Mouse (Mus musculus) C2C12 (cell line): ENCODE results near the gene Npr3. TPM values are rescaled to one million over a fixed set of nuclear protein-coding genes. Genes with fewer than 3 reads are reported as not detected.

ENCODE experiments used
- H3K27me3 ChIP-seq: one replicate; pipeline ENCODE4 v1.6.1; 2011; ENCODE audit not compliant: control insufficient read depth, insufficient read depth, insufficient read length
- H3K36me3 ChIP-seq: one replicate; pipeline ENCODE4 v1.6.1; 2011; ENCODE audit not compliant: control insufficient read depth, insufficient read depth
- H3K4me3 ChIP-seq: one replicate; pipeline ENCODE4 v1.5.1; 2011; ENCODE audit warnings: mild to moderate bottlenecking, control low read depth; ENCODE audit not compliant: poor library complexity, insufficient read depth, severe bottlenecking
- H3K79me2 ChIP-seq: one replicate; pipeline ENCODE4 v1.6.1; 2011; ENCODE audit not compliant: control insufficient read depth, insufficient read depth
- H3K79me3 ChIP-seq: one replicate; pipeline ENCODE4 v1.6.1; 2011; ENCODE audit warnings: low read depth, control low read depth
- H3ac ChIP-seq: one replicate; pipeline ENCODE3; 2011; ENCODE audit warnings: low read depth; ENCODE audit not compliant: control insufficient read depth, insufficient read length
- CEBPB ChIP-seq: IDR thresholded peaks from one replicate; pipeline ENCODE4 v1.6.1; 2011; ENCODE audit warnings: low read depth, mild to moderate bottlenecking, control low read depth, moderate library complexity
- CTCF ChIP-seq: IDR thresholded peaks from one replicate; pipeline ENCODE4 v1.5.1; 2011; ENCODE audit not compliant: control insufficient read depth, insufficient read depth, insufficient read length
- FOSL1 ChIP-seq: IDR thresholded peaks from one replicate; pipeline ENCODE4 v1.8.0; 2011; ENCODE audit warnings: mild to moderate bottlenecking, low read length; ENCODE audit not compliant: poor library complexity, insufficient read depth, severe bottlenecking
- MAX ChIP-seq: IDR thresholded peaks from one replicate; pipeline ENCODE4 v1.6.1; 2011; ENCODE audit warnings: mild to moderate bottlenecking, control low read depth
- MYOD1 ChIP-seq: IDR thresholded peaks from one replicate; pipeline ENCODE4 v1.6.1; 2011; ENCODE audit warnings: low read depth; ENCODE audit not compliant: control insufficient read depth, insufficient read length
- MYOG ChIP-seq: IDR thresholded peaks from one replicate; pipeline ENCODE4 v1.6.1; 2011; ENCODE audit not compliant: control insufficient read depth, insufficient read length; ENCODE audit errors: extremely low read depth
- USF1 ChIP-seq: IDR thresholded peaks from one replicate; pipeline ENCODE4 v1.6.1; 2011; ENCODE audit warnings: low read depth, mild to moderate bottlenecking, control low read depth, moderate library complexity
- long read RNA-seq, 2 experiments: library from polyadenylated mRNA; unstranded; transcript quantifications; one replicate each; pipeline ENCODE4 v2.0.0; 2019 to 2020
- polyA plus RNA-seq: library from polyadenylated mRNA; unstranded; fragments of >200 nt; fragmentation: generic; extraction: Trizol; gene quantifications from one replicate; pipeline ENCODE4 v1.2.1, GENCODE M21; 2012; ENCODE audit warnings: missing spikeins

The Npr3 gene
- polyA plus RNA-seq, result 1.4 TPM
- long read RNA-seq, experiment 1, partial matches to known transcripts, result 1 of 1 reads
- long read RNA-seq, experiment 1, other reads (novel, unspliced or antisense), result 0 of 1 reads
- long read RNA-seq, experiment 2, full-length matches to known transcripts, result 3 of 11 reads
- long read RNA-seq, experiment 2, partial matches to known transcripts, result 4 of 11 reads
- long read RNA-seq, experiment 2, other reads (novel, unspliced or antisense), result 4 of 11 reads

- H3K79me2 ChIP-seq, result peaks cover 9% of the 10 kb centered on the region
- H3K79me3 ChIP-seq, result no peaks in the 10 kb centered on the region
- TF ChIP-seq MAX (no peak), MYOD1 (no peak), MYOG (no peak)
- no peaks in the 10 kb centered on the region for H3K36me3 ChIP-seq
- no peaks in the 10 kb centered on the region for H3K27me3 ChIP-seq
- peak within 1 kb of the TSS; percentile 35 for H3K4me3 ChIP-seq
- H3ac ChIP-seq, result peak within 1 kb of the TSS; percentile 63
Measured at GRCm38 (mm10) chr15:11906571-11907531, at the start of gene Npr3. Gene Npr3, minus strand, starts transcription at chr15:11907287.

DNA sequence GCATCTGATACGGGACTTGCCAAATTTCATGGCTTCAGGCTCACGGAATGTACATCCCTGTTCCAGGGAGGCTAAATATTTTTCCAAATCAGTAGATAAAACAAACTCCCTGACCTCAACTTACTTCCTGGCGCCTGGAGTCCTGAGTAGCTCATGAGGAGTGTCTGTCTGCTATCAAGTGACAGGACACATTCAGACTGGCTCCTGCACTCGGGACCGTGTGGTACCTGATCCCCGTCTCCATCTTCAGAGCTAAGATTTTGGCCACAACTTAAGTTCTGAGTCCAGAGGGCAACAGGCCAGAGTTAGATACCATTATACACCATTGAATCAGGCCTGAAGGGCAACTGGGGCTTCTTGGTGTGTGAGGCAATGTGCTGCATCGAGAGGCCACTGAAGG lies 49.0 kb upstream of the Npr3 start:
- no peaks in the 10 kb centered on the region for H3K36me3 ChIP-seq
- H3K27me3 ChIP-seq, result no peaks in the 10 kb centered on the region
- H3K4me3 ChIP-seq, result no peak overlapping the region
- no peak overlapping the region for H3ac ChIP-seq
- no peak for TF ChIP-seq MYOG
- no peak for TF ChIP-seq MYOD1
- no peak for TF ChIP-seq CEBPB
- no peak for TF ChIP-seq MAX
- no peak for TF ChIP-seq FOSL1
- no peak for TF ChIP-seq CTCF
- no peak for TF ChIP-seq USF1
- no peaks in the 10 kb centered on the region for H3K79me2 ChIP-seq
- H3K79me3 ChIP-seq, result no peaks in the 10 kb centered on the region

- no peaks in the 10 kb centered on the region for H3K79me2 ChIP-seq
- H3ac ChIP-seq, result no peak overlapping the region
- H3K27me3 ChIP-seq, result no peaks in the 10 kb centered on the region
- no peak overlapping the region for H3K4me3 ChIP-seq
- H3K36me3 ChIP-seq, result no peaks in the 10 kb centered on the region
- no peak for TF ChIP-seq CEBPB
- TF ChIP-seq CTCF, result no peak
- no peak for TF ChIP-seq MYOD1
- TF ChIP-seq MYOG, result no peak
- TF ChIP-seq USF1, result no peak
- no peak for TF ChIP-seq MAX
- no peak for TF ChIP-seq FOSL1
- no peaks in the 10 kb centered on the region for H3K79me3 ChIP-seq
Measured at GRCm38 (mm10) chr15:11954190-11954589, 47.1 kb upstream of the Npr3 start.

DNA sequence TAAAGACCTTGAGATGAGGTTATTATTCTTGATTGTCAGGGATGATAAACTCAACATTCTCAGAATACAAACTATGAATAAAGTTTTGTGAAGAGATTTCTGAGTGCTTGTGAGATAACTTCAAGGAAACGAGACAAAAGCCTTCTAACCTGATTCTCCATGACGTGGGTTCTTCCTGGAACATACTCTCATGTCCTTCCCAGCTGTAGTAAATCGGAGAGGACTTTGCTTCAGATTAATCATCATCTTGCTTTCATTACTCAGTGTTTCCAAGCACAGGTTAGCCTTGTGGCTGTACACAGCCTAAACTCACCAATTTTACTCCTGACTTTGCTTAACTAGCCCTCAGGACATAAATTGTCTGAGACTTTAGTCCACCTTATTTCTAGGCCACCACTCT lies 45.1 kb upstream of the Npr3 start:
- no peak for TF ChIP-seq CEBPB
- no peak for TF ChIP-seq MAX
- no peak for TF ChIP-seq MYOG
- TF ChIP-seq USF1, result no peak
- no peak for TF ChIP-seq FOSL1
- TF ChIP-seq MYOD1, result no peak
- TF ChIP-seq CTCF, result no peak

GRCm38 (mm10) chr15:11951181-11951580 lies 44.1 kb upstream of the Npr3 start:
- Histone ChIP-seq H3K79me2 (no peaks in the 10 kb centered on the region), H3ac (no peak overlapping the region), H3K36me3 (no peaks in the 10 kb centered on the region), H3K79me3 (no peaks in the 10 kb centered on the region), H3K27me3 (no peaks in the 10 kb centered on the region), H3K4me3 (no peak overlapping the region)
- TF ChIP-seq USF1 (no peak), CTCF (no peak), FOSL1 (no peak), CEBPB (no peak), MAX (no peak)

More for the DNA sequence above, 45.1 kb upstream of the Npr3 start:
- H3K79me2 ChIP-seq, result no peaks in the 10 kb centered on the region
- no peaks in the 10 kb centered on the region for H3K36me3 ChIP-seq
- H3K79me3 ChIP-seq, result no peaks in the 10 kb centered on the region
- no peaks in the 10 kb centered on the region for H3K27me3 ChIP-seq
- no peak overlapping the region for H3K4me3 ChIP-seq
- H3ac ChIP-seq, result no peak overlapping the region
